ENCODE assay signal across 15 mouse cellular contexts in the genomic region with DNA sequence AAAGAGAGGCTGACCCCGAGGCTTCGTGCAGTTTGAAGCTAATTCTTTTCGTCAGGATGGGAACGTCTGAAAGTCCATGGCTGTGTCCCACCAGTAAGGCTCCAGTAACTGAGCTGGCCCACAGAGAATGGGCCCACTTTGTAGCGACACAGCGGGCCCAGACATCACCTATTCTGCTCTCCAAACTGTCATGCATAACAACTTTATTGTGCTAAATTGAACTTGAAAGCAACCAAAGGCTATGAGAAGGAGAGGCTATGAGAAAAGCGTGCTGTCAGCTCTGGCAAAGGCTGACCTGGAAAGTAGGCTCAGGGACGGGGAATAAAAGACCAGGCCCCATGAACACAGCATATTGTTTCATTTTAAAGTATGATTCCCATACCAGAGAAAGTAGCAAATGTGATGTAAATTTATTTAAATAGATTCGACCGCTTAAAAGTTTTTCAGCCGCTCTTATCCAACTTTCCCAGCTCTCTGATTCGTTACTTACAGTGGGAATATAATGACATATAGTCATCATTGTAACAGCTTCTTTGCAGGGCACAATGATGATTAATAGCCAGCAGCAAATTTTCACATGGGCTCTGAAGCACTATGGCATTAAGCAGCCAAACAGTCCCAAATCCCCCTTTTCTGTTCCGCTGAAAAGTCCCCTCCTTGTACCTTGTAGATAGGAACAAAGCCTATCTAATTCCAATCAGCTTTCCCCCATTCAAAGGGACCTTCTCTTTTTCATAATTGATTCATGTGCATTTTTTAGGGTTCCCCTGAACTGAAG.
DNase-seq lines count a peak whose midpoint lies in the region; ATAC-seq and TF ChIP-seq lines count a peak whose summit lies in the region.
"Had no signal": no experiment of that assay in that cellular context is flagged by ENCODE, and none has a peak within 500 bp of the region (broad histone marks: within the 10 kb centered on the region; RNA-seq: fewer than 3 reads in every experiment).

No protein-coding gene starts in this region.

- peak overlapping the region; percentile 18; the same call in 1 of the 2 replicates for H3K4me2 ChIP-seq in forebrain, postnatal 0 days (ENCODE audit: low read depth)
- peak overlapping the region; percentile 16 for H3K4me2 ChIP-seq in midbrain, embryonic 12.5 days (replicated peaks)
- no peak overlapping the region for H3K4me2 ChIP-seq in intestine, postnatal 0 days (replicated peaks; ENCODE audit: low read depth)
- H3K4me2 ChIP-seq: liver, embryonic 13.5 days had no signal

- H3K9ac ChIP-seq in forebrain, postnatal 0 days = no peak overlapping the region
- H3K9ac ChIP-seq in midbrain, embryonic 12.5 days (replicated peaks) = no peak overlapping the region
- no peak overlapping the region for H3K9ac ChIP-seq in intestine, postnatal 0 days (ENCODE audit: low read depth, low read length)
- H3K9ac ChIP-seq: liver, embryonic 13.5 days had no signal

- TF ChIP-seq CTCF in forebrain, postnatal 0 days (IDR thresholded peaks at IDR 0.05; ENCODE audit: low read depth) = no peak
- no peak for TF ChIP-seq CTCF in intestine, postnatal 0 days (IDR thresholded peaks at IDR 0.05; ENCODE audit: low read depth)

- no peak overlapping the region for H3K4me3 ChIP-seq in embryonic facial prominence, embryonic 10.5 days
- no peak overlapping the region for H3K4me3 ChIP-seq in forebrain, postnatal 0 days (ENCODE audit: low read depth, low read length)
- H3K4me3 ChIP-seq in midbrain, embryonic 12.5 days = no peak overlapping the region
- no peak overlapping the region for H3K4me3 ChIP-seq in intestine, postnatal 0 days (ENCODE audit: low read depth, low read length)
- H3K4me3 ChIP-seq: liver, embryonic 13.5 days had no signal

- no peaks in the 10 kb centered on the region for H3K4me1 ChIP-seq in embryonic facial prominence, embryonic 10.5 days
- H3K4me1 ChIP-seq in forebrain, postnatal 0 days (ENCODE audit: insufficient read depth) = peaks cover 11% of the 10 kb centered on the region; the same call in 1 of the 2 replicates
- peaks cover 44% of the 10 kb centered on the region for H3K4me1 ChIP-seq in midbrain, embryonic 12.5 days
- no peaks in the 10 kb centered on the region for H3K4me1 ChIP-seq in intestine, postnatal 0 days (replicated peaks; ENCODE audit: control insufficient read depth, insufficient read depth, low read length)
- H3K4me1 ChIP-seq: liver, embryonic 13.5 days had no signal

- no peaks in the 10 kb centered on the region for H3K9me3 ChIP-seq in embryonic facial prominence, embryonic 10.5 days
- H3K9me3 ChIP-seq in forebrain, postnatal 0 days (ENCODE audit: low read length) = no peaks in the 10 kb centered on the region
- H3K9me3 ChIP-seq in midbrain, embryonic 12.5 days = no peaks in the 10 kb centered on the region
- no peaks in the 10 kb centered on the region for H3K9me3 ChIP-seq in intestine, postnatal 0 days (ENCODE audit: control insufficient read depth)
- H3K9me3 ChIP-seq: liver, embryonic 13.5 days had no signal

- H3K27ac ChIP-seq in embryonic facial prominence, embryonic 10.5 days (replicated peaks) = no peak overlapping the region
- H3K27ac ChIP-seq in forebrain, postnatal 0 days (ENCODE audit: low read depth, low read length) = peak overlapping the region; percentile 42
- peak overlapping the region; percentile 90 for H3K27ac ChIP-seq in midbrain, embryonic 12.5 days (replicated peaks)
- H3K27ac ChIP-seq in intestine, postnatal 0 days (ENCODE audit: low read depth, low read length) = no peak overlapping the region
- H3K27ac ChIP-seq: liver, embryonic 13.5 days; stomach, postnatal 0 days had no signal

- no peaks in the 10 kb centered on the region for H3K36me3 ChIP-seq in embryonic facial prominence, embryonic 10.5 days (replicated peaks)
- no peaks in the 10 kb centered on the region for H3K36me3 ChIP-seq in forebrain, postnatal 0 days (ENCODE audit: insufficient read depth)
- no peaks in the 10 kb centered on the region for H3K36me3 ChIP-seq in midbrain, embryonic 12.5 days
- no peaks in the 10 kb centered on the region for H3K36me3 ChIP-seq in intestine, postnatal 0 days (ENCODE audit: control insufficient read depth, insufficient read depth)
- H3K36me3 ChIP-seq: liver, embryonic 13.5 days had no signal

- 56% methylated on average over 13 of the region's 13 CpGs for WGBS in embryonic facial prominence, embryonic 10.5 days
- WGBS in forebrain, postnatal 0 days = 13% methylated on average over 13 of the region's 13 CpGs
- 18% methylated on average over 13 of the region's 13 CpGs for WGBS in midbrain, embryonic 12.5 days
- WGBS in intestine, postnatal 0 days = 76% methylated on average over 13 of the region's 13 CpGs

- ATAC-seq in forebrain, postnatal 0 days = peak; percentile 62
- ATAC-seq in midbrain, embryonic 12.5 days (ENCODE audit: low FRiP score, low read depth) = peak; percentile 94
- no peak for ATAC-seq in intestine, postnatal 0 days
- ATAC-seq: activated CD4-positive, CD25-positive, alpha-beta regulatory T cell, adult 4 months; intestine, embryonic 16.5 days had no signal

- peak; percentile 71 for DNase-seq in Muller cell, postnatal 12 days (ENCODE audit: inconsistent ontology term)
- peak; percentile 9 for DNase-seq in embryonic facial prominence, embryonic 10.5 days (ENCODE audit: low spot score)
- peak; percentile 52 for DNase-seq in forebrain, postnatal 0 days
- no peak for DNase-seq in adrenal gland, adult 8-10 months
- no peak for DNase-seq in kidney, adult 18-20 months
- DNase-seq in spleen, postnatal 10 days (ENCODE audit: low spot score in 2 of 2) = no peak
- DNase-seq: cerebellum, adult 9-10 months; gastrocnemius, postnatal 10 days; liver, embryonic 13.5 days; lung, postnatal 10 days had no signal

- no peaks in the 10 kb centered on the region for H3K27me3 ChIP-seq in embryonic facial prominence, embryonic 10.5 days (replicated peaks; ENCODE audit: low read depth, poor library complexity, severe bottlenecking)
- H3K27me3 ChIP-seq in forebrain, postnatal 0 days (ENCODE audit: insufficient read depth, low read length) = no peaks in the 10 kb centered on the region
- H3K27me3 ChIP-seq in midbrain, embryonic 12.5 days = no peaks in the 10 kb centered on the region
- H3K27me3 ChIP-seq in intestine, postnatal 0 days (replicated peaks; ENCODE audit: control insufficient read depth, insufficient read depth, low read length) = no peaks in the 10 kb centered on the region
- H3K27me3 ChIP-seq: liver, embryonic 13.5 days had no signal

Comparison
In these comparisons a context has a peak if more than half of its experiments do, and no peak if none do; other contexts are left out.
1. DNase-seq: peak in Muller cell, postnatal 12 days (single experiment), embryonic facial prominence, embryonic 10.5 days (single experiment) and forebrain, postnatal 0 days (single experiment); none in adrenal gland, adult 8-10 months (single experiment), kidney, adult 18-20 months (single experiment) and spleen, postnatal 10 days (0 of 2).
2. H3K27ac ChIP-seq: peak in forebrain, postnatal 0 days (single experiment) and midbrain, embryonic 12.5 days (single experiment); none in embryonic facial prominence, embryonic 10.5 days (single experiment) and intestine, postnatal 0 days (single experiment).